Mouse (Mus musculus) liver, embryonic 14.5 days (tissue): ENCODE results near the gene Klf1. TPM values are rescaled to one million over a fixed set of nuclear protein-coding genes. Genes with fewer than 3 reads are reported as not detected.

Source experiments
- ATAC-seq: fragments of 200-750 bp; cut with Nextera tagmentation; 2 replicates; pipeline ENCODE4 v1.8.0; 2017; ENCODE audit warnings: moderate number of reproducible peaks, mild to moderate bottlenecking, moderate library complexity; ENCODE audit not compliant: insufficient read depth
- DNase-seq, 3 experiments: peaks; one replicate each; pipeline ENCODE4 v3.0.0-alpha.2; 2012 to 2013; ENCODE audit warnings: low read depth in 3 of 3, low spot score in 3 of 3
- H3K27ac ChIP-seq: fragments of 300-500 bp; sonication (generic); 2 replicates; pipeline ENCODE4 v1.5.1; 2014; ENCODE audit warnings: moderate library complexity, mild to moderate bottlenecking, control low read depth, inconsistent platforms
- H3K27me3 ChIP-seq: fragments of 300-500 bp; sonication (generic); 2 replicates; pipeline ENCODE4 v1.6.1; 2014; ENCODE audit warnings: mild to moderate bottlenecking, low read length, moderate library complexity; ENCODE audit not compliant: control insufficient read depth, insufficient read depth
- H3K36me3 ChIP-seq: fragments of 300-500 bp; sonication (generic); replicated peaks from 2 replicates; pipeline ENCODE4 v1.6.1; 2014; ENCODE audit warnings: low read depth; ENCODE audit not compliant: control insufficient read depth, insufficient read depth
- H3K4me1 ChIP-seq, 2 experiments: fragments of 200-500 bp in 1 of 2; fragments of 300-500 bp in 1 of 2; sonication (generic) in 1 of 2; replicated peaks; 2 replicates each; pipeline ENCODE4 v1.6.1; 2012 to 2014; ENCODE audit warnings: antibody characterized with exemption in 1 of 2, inconsistent platforms in 1 of 2, low read length in 1 of 2; ENCODE audit not compliant: control insufficient read depth in 2 of 2, insufficient read depth in 2 of 2
- H3K4me2 ChIP-seq: fragments of 300-500 bp; sonication (generic); 2 replicates; pipeline ENCODE4 v1.6.1; 2014; ENCODE audit warnings: low read depth, mild to moderate bottlenecking, control low read depth, moderate library complexity
- H3K4me3 ChIP-seq, 2 experiments: fragments of 200-500 bp in 1 of 2; fragments of 300-500 bp in 1 of 2; sonication (generic) in 1 of 2; 2 replicates each; pipeline ENCODE4 v1.5.1; 2012 to 2014; ENCODE audit warnings: low read depth in 2 of 2, low read length in 2 of 2, mild to moderate bottlenecking in 2 of 2, control low read depth in 1 of 2, inconsistent platforms in 1 of 2, moderate library complexity in 1 of 2; ENCODE audit not compliant: insufficient read depth in 1 of 2
- H3K9ac ChIP-seq: fragments of 300-500 bp; sonication (generic); replicated peaks from 2 replicates; pipeline ENCODE4 v1.6.1; 2014; ENCODE audit warnings: mild to moderate bottlenecking, control low read depth, moderate library complexity
- H3K9me3 ChIP-seq: fragments of 300-500 bp; sonication (generic); 2 replicates; pipeline ENCODE4 v1.6.1; 2016; ENCODE audit warnings: low read length, mixed read lengths; ENCODE audit not compliant: control insufficient read depth
- CTCF ChIP-seq: IDR thresholded peaks from 2 replicates; pipeline ENCODE4 v1.5.1; 2016; ENCODE audit warnings: antibody characterized with exemption, low read depth, control low read depth
- EP300 ChIP-seq: IDR thresholded peaks from 2 replicates; pipeline ENCODE4 v1.6.1; 2016; ENCODE audit warnings: antibody characterized with exemption, low read depth
- WGBS: fragments of 180-500 bp; shearing (Covaris S2); extraction: QIAGEN DNeasy Blood & Tissue Kit; methylation state at CpG from one replicate; pipeline ENCODE4 v1.1.7; 2014; ENCODE audit not compliant: insufficient replicate concordance; 5-methylcytosine and 5-hydroxymethylcytosine counted together
- polyA plus RNA-seq, 2 experiments: library from polyadenylated mRNA; depleted of rRNA in 1 of 2; stranded (reverse) in 1 of 2; unstranded in 1 of 2; fragments of >200 nt; fragmentation: Nextera tagmentation in 1 of 2; extraction: Ambion mirVana in 1 of 2; gene quantifications; 2 replicates each; pipeline versions ENCODE4 v1.2.1 to v1.2.3; 2012 to 2014

The Klf1 gene
- 209 and 251 TPM in 2 replicates for polyA plus RNA-seq (2012; rRNA removed)
- 522 and 566 TPM in 2 replicates for polyA plus RNA-seq (2014; fragmentation: Nextera tagmentation; extraction: Ambion mirVana)

- WGBS: 14% methylated on average over 3 of the region's 3 CpGs
- DNase-seq (peak; percentile 88 to 91 (median 88)), ATAC-seq (peak; percentile 66)
- Histone ChIP-seq H3K4me1 (peaks cover 24 to 27% of the 10 kb centered on the region in 2 experiments), H3K4me2 (peak within 1 kb of the TSS; percentile 97), H3K27me3 (no peaks in the 10 kb centered on the region), H3K36me3 (peaks cover 26% of the 10 kb centered on the region), H3K27ac (peak within 1 kb of the TSS; percentile 97), H3K9me3 (no peaks in the 10 kb centered on the region), H3K9ac (peak within 1 kb of the TSS; percentile 99), H3K4me3 (peak within 1 kb of the TSS; percentile 77 to 92)
- TF ChIP-seq CTCF (peak; percentile 5; the same call in 1 of the 2 replicates), EP300 (peak; percentile 81)
Observed at GRCm38 (mm10) chr8:84901752-84902151, at the start of gene Klf1. Klf1 (plus strand) TSS chr8:84901928.

GRCm38 (mm10) chr8:84856434-84856833, 45.3 kb upstream of the Klf1 start:
- ATAC-seq (no peak), DNase-seq (no peak)
- 90% methylated on average over 3 of the region's 3 CpGs for WGBS
- Histone ChIP-seq H3K4me2 (peak overlapping the region; percentile 8; the same call in 1 of the 2 replicates), H3K27ac (no peak overlapping the region), H3K27me3 (no peaks in the 10 kb centered on the region), H3K4me1 (peaks cover 11 to 12% of the 10 kb centered on the region in 2 experiments), H3K4me3 (peak overlapping the region in 1 of 2 experiments; percentile 85; a peak in 2 of 4 replicates), H3K9me3 (no peaks in the 10 kb centered on the region), H3K36me3 (peaks cover 21% of the 10 kb centered on the region), H3K9ac (no peak overlapping the region)
- TF ChIP-seq EP300 (no peak), CTCF (no peak)

GRCm38 (mm10) chr8:84856864-84857441, 44.8 kb upstream of the Klf1 start, which contains the start of gene Farsa:
Farsa (plus strand) TSS chr8:84856989.
- 0% methylated on average over 39 of the region's 39 CpGs for WGBS
- TF ChIP-seq EP300 (no peak), CTCF (no peak)
- Histone ChIP-seq H3K9ac (peak within 1 kb of the TSS; percentile 86), H3K4me1 (peaks cover 11 to 12% of the 10 kb centered on the region in 2 experiments), H3K27ac (peak within 1 kb of the TSS; percentile 84), H3K9me3 (no peaks in the 10 kb centered on the region), H3K36me3 (peaks cover 26% of the 10 kb centered on the region), H3K27me3 (no peaks in the 10 kb centered on the region), H3K4me3 (peak within 1 kb of the TSS; percentile 82 to 85), H3K4me2 (peak within 1 kb of the TSS; percentile 76)
- ATAC-seq (peak; percentile 89), DNase-seq (peak; percentile 90 to 91 (median 91))

GRCm38 (mm10) chr8:84871376-84872308, 30.1 kb upstream of the Klf1 start, which contains the start of gene Syce2:
Syce2 (plus strand) TSS chr8:84872111.
- DNase-seq (peak; percentile 67 to 68 (median 68)), ATAC-seq (peak; percentile 77)
- TF ChIP-seq EP300 (no peak), CTCF (peak; percentile 73)
- Histone ChIP-seq H3K36me3 (peaks cover 24% of the 10 kb centered on the region), H3K27ac (peak within 1 kb of the TSS; percentile 81), H3K4me1 (peaks cover 17 to 25% of the 10 kb centered on the region in 2 experiments), H3K4me3 (peak within 1 kb of the TSS; percentile 55 to 69), H3K9ac (peak within 1 kb of the TSS; percentile 78), H3K4me2 (peak within 1 kb of the TSS; percentile 100), H3K27me3 (no peaks in the 10 kb centered on the region), H3K9me3 (no peaks in the 10 kb centered on the region)
- 7% methylated on average over 45 of the region's 46 CpGs for WGBS
